Mouse (Mus musculus): Measurements from ENCODE around the gene Ssr4. TPM values are rescaled to one million over a fixed set of nuclear protein-coding genes. Genes with fewer than 3 reads are reported as not detected.
"Not testable (repeated sequence)": the region's sequence is repeated elsewhere in the genome, so short reads cannot be mapped to it uniquely, and the experiment has no call there.

The Ssr4 gene
- 259 and 277 TPM in 2 replicates for polyA plus RNA-seq (2014; fragmentation: Nextera tagmentation; extraction: Ambion mirVana)

- Histone ChIP-seq H3K9me3 (ENCODE audit: control insufficient read depth, low read length) (no peaks in the 10 kb centered on the region), H3K9ac (ENCODE audit: low read depth, low read length) (peak within 1 kb of the TSS; percentile 74), H3K4me3 (ENCODE audit: low read depth, low read length) (peak within 1 kb of the TSS; percentile 60), H3K27ac (replicated peaks; ENCODE audit: low read depth, low read length) (peak within 1 kb of the TSS; percentile 87), H3K4me1 (ENCODE audit: control insufficient read depth, insufficient read depth, low read length) (no peaks in the 10 kb centered on the region), H3K4me2 (ENCODE audit: low read depth, low read length) (peak within 1 kb of the TSS; percentile 59), H3K27me3 (replicated peaks; ENCODE audit: control insufficient read depth, insufficient read depth, low read length) (no peaks in the 10 kb centered on the region), H3K36me3 (ENCODE audit: control insufficient read depth, insufficient read depth, low read length) (peaks cover 27% of the 10 kb centered on the region; the same call in 1 of the 2 replicates)
- DNase-seq (ENCODE audit: low spot score): peak; percentile 97
- ATAC-seq (ENCODE audit: low read depth): peak; percentile 97
- 16% methylated on average over 34 of the region's 52 CpGs for WGBS
Measured at GRCm38 (mm10) chrX:73786364-73787224, at the start of gene Ssr4, which contains the start of gene Idh3g. Gene Ssr4, plus strand, starts transcription at chrX:73787028. Gene Idh3g, minus strand, starts transcription at chrX:73786897.

- H3K4me3 ChIP-seq (ENCODE audit: low read depth, low read length): no peak overlapping the region
- no peaks in the 10 kb centered on the region for H3K27me3 ChIP-seq (replicated peaks; ENCODE audit: control insufficient read depth, insufficient read depth, low read length)
- DNase-seq (ENCODE audit: low spot score) (no peak), ATAC-seq (ENCODE audit: low read depth) (no peak)
- H3K9ac ChIP-seq (ENCODE audit: low read depth, low read length): no peak overlapping the region
- H3K9me3 ChIP-seq (ENCODE audit: control insufficient read depth, low read length): no peaks in the 10 kb centered on the region
- WGBS: 100% methylated on average over 1 of the region's 1 CpGs
- H3K4me1 ChIP-seq (ENCODE audit: control insufficient read depth, insufficient read depth, low read length): no peaks in the 10 kb centered on the region
- H3K4me2 ChIP-seq (ENCODE audit: low read depth, low read length): no peak overlapping the region
- no peak overlapping the region for H3K27ac ChIP-seq (replicated peaks; ENCODE audit: low read depth, low read length)
- H3K36me3 ChIP-seq (ENCODE audit: control insufficient read depth, insufficient read depth, low read length): no peaks in the 10 kb centered on the region
Measured at GRCm38 (mm10) chrX:73738155-73738554, 48.7 kb upstream of the Ssr4 start.

GRCm38 (mm10) chrX:73739151-73739550 lies 47.7 kb upstream of the Ssr4 start:
- H3K9me3 ChIP-seq (ENCODE audit: control insufficient read depth, low read length): no peaks in the 10 kb centered on the region
- no peaks in the 10 kb centered on the region for H3K27me3 ChIP-seq (replicated peaks; ENCODE audit: control insufficient read depth, insufficient read depth, low read length)
- ATAC-seq (ENCODE audit: low read depth): no peak
- no peak overlapping the region for H3K27ac ChIP-seq (replicated peaks; ENCODE audit: low read depth, low read length)
- DNase-seq (ENCODE audit: low spot score): no peak
- no peak overlapping the region for H3K4me3 ChIP-seq (ENCODE audit: low read depth, low read length)
- WGBS: 65% methylated on average over 5 of the region's 5 CpGs
- H3K36me3 ChIP-seq (ENCODE audit: control insufficient read depth, insufficient read depth, low read length): no peaks in the 10 kb centered on the region
- no peaks in the 10 kb centered on the region for H3K4me1 ChIP-seq (ENCODE audit: control insufficient read depth, insufficient read depth, low read length)
- H3K9ac ChIP-seq (ENCODE audit: low read depth, low read length): no peak overlapping the region
- H3K4me2 ChIP-seq (ENCODE audit: low read depth, low read length): no peak overlapping the region

GRCm38 (mm10) chrX:73739841-73740240 lies 47.0 kb upstream of the Ssr4 start:
- not testable (repeated sequence) for DNase-seq (ENCODE audit: low spot score); H3K27me3 ChIP-seq (replicated peaks; ENCODE audit: control insufficient read depth, insufficient read depth, low read length); H3K4me3 ChIP-seq (ENCODE audit: low read depth, low read length); H3K9me3 ChIP-seq (ENCODE audit: control insufficient read depth, low read length); H3K4me1 ChIP-seq (ENCODE audit: control insufficient read depth, insufficient read depth, low read length); H3K9ac ChIP-seq (ENCODE audit: low read depth, low read length); ATAC-seq (ENCODE audit: low read depth); H3K36me3 ChIP-seq (ENCODE audit: control insufficient read depth, insufficient read depth, low read length); H3K27ac ChIP-seq (replicated peaks; ENCODE audit: low read depth, low read length); H3K4me2 ChIP-seq (ENCODE audit: low read depth, low read length)
- WGBS: 95% methylated on average over 7 of the region's 7 CpGs

GRCm38 (mm10) chrX:73744774-73745481 lies 41.9 kb upstream of the Ssr4 start:
- no peaks in the 10 kb centered on the region for H3K4me1 ChIP-seq (ENCODE audit: control insufficient read depth, insufficient read depth, low read length)
- ATAC-seq (ENCODE audit: low read depth): no peak
- no peak overlapping the region for H3K27ac ChIP-seq (replicated peaks; ENCODE audit: low read depth, low read length)
- 67% methylated on average over 1 of the region's 1 CpGs for WGBS
- no peaks in the 10 kb centered on the region for H3K27me3 ChIP-seq (replicated peaks; ENCODE audit: control insufficient read depth, insufficient read depth, low read length)
- H3K9me3 ChIP-seq (ENCODE audit: control insufficient read depth, low read length): no peaks in the 10 kb centered on the region
- H3K4me2 ChIP-seq (ENCODE audit: low read depth, low read length): no peak overlapping the region
- H3K9ac ChIP-seq (ENCODE audit: low read depth, low read length): no peak overlapping the region
- H3K36me3 ChIP-seq (ENCODE audit: control insufficient read depth, insufficient read depth, low read length): no peaks in the 10 kb centered on the region
- no peak overlapping the region for H3K4me3 ChIP-seq (ENCODE audit: low read depth, low read length)
- no peak for DNase-seq (ENCODE audit: low spot score)

GRCm38 (mm10) chrX:73748977-73749376 lies 37.9 kb upstream of the Ssr4 start:
- Histone ChIP-seq H3K9ac (ENCODE audit: low read depth, low read length) (no peak overlapping the region), H3K4me1 (ENCODE audit: control insufficient read depth, insufficient read depth, low read length) (no peaks in the 10 kb centered on the region), H3K27ac (replicated peaks; ENCODE audit: low read depth, low read length) (no peak overlapping the region), H3K36me3 (ENCODE audit: control insufficient read depth, insufficient read depth, low read length) (no peaks in the 10 kb centered on the region), H3K4me2 (ENCODE audit: low read depth, low read length) (no peak overlapping the region), H3K9me3 (ENCODE audit: control insufficient read depth, low read length) (no peaks in the 10 kb centered on the region), H3K27me3 (replicated peaks; ENCODE audit: control insufficient read depth, insufficient read depth, low read length) (no peaks in the 10 kb centered on the region), H3K4me3 (ENCODE audit: low read depth, low read length) (no peak overlapping the region)
- DNase-seq (ENCODE audit: low spot score) (no peak), ATAC-seq (ENCODE audit: low read depth) (no peak)
- 71% methylated on average over 1 of the region's 1 CpGs for WGBS

- Histone ChIP-seq H3K9ac (ENCODE audit: low read depth, low read length) (no peak within 1 kb of the TSS), H3K27ac (replicated peaks; ENCODE audit: low read depth, low read length) (no peak within 1 kb of the TSS), H3K36me3 (ENCODE audit: control insufficient read depth, insufficient read depth, low read length) (no peaks in the 10 kb centered on the region), H3K27me3 (replicated peaks; ENCODE audit: control insufficient read depth, insufficient read depth, low read length) (no peaks in the 10 kb centered on the region), H3K4me3 (ENCODE audit: low read depth, low read length) (no peak within 1 kb of the TSS), H3K4me2 (ENCODE audit: low read depth, low read length) (no peak within 1 kb of the TSS), H3K9me3 (ENCODE audit: control insufficient read depth, low read length) (no peaks in the 10 kb centered on the region), H3K4me1 (ENCODE audit: control insufficient read depth, insufficient read depth, low read length) (no peaks in the 10 kb centered on the region)
- WGBS: 86% methylated on average over 4 of the region's 5 CpGs
- DNase-seq (ENCODE audit: low spot score): no peak
- no peak for ATAC-seq (ENCODE audit: low read depth)
Measured at GRCm38 (mm10) chrX:73756334-73757140, 30.3 kb upstream of the Ssr4 start, which contains the start of gene Plxnb3. Gene Plxnb3, plus strand, starts transcription at chrX:73757090.

GRCm38 (mm10) chrX:73758611-73759290 lies 28.1 kb upstream of the Ssr4 start:
- Histone ChIP-seq H3K36me3 (ENCODE audit: control insufficient read depth, insufficient read depth, low read length) (no peaks in the 10 kb centered on the region), H3K27ac (replicated peaks; ENCODE audit: low read depth, low read length) (no peak overlapping the region), H3K4me2 (ENCODE audit: low read depth, low read length) (no peak overlapping the region), H3K4me3 (ENCODE audit: low read depth, low read length) (no peak overlapping the region), H3K4me1 (ENCODE audit: control insufficient read depth, insufficient read depth, low read length) (no peaks in the 10 kb centered on the region), H3K9ac (ENCODE audit: low read depth, low read length) (no peak overlapping the region), H3K9me3 (ENCODE audit: control insufficient read depth, low read length) (no peaks in the 10 kb centered on the region), H3K27me3 (replicated peaks; ENCODE audit: control insufficient read depth, insufficient read depth, low read length) (no peaks in the 10 kb centered on the region)
- ATAC-seq (ENCODE audit: low read depth): no peak
- WGBS: 84% methylated on average over 12 of the region's 13 CpGs
- no peak for DNase-seq (ENCODE audit: low spot score)

Data from embryonic facial prominence, embryonic 14.5 days (tissue).